Mouse (Mus musculus) midbrain, embryonic 14.5 days (tissue): ENCODE results near the gene Sirpb1a. TPM values are rescaled to one million over a fixed set of nuclear protein-coding genes. Genes with fewer than 3 reads are reported as not detected.

Source experiments
- ATAC-seq: fragments of 200-750 bp; cut with Nextera tagmentation; 2 replicates; pipeline ENCODE4 v1.8.0; 2017; ENCODE audit warnings: moderate number of reproducible peaks, moderate library complexity; ENCODE audit not compliant: low FRiP score, low TSS enrichment
- DNase-seq: peaks from one replicate; pipeline ENCODE4 v3.0.0-alpha.2; 2015
- H3K27ac ChIP-seq: fragments of 300-500 bp; sonication (generic); replicated peaks from 2 replicates; pipeline ENCODE4 v1.5.1; 2014; ENCODE audit warnings: mild to moderate bottlenecking, low read depth, low read length, moderate library complexity
- H3K27me3 ChIP-seq: fragments of 300-500 bp; sonication (generic); 2 replicates; pipeline ENCODE4 v1.6.1; 2014; ENCODE audit warnings: low read length, control low read depth, mixed read lengths; ENCODE audit not compliant: control insufficient read depth, insufficient read depth
- H3K36me3 ChIP-seq: fragments of 300-500 bp; sonication (generic); 2 replicates; pipeline ENCODE4 v1.6.1; 2014; ENCODE audit warnings: low read length, control low read depth; ENCODE audit not compliant: control insufficient read depth, insufficient read depth
- H3K4me1 ChIP-seq: fragments of 300-500 bp; sonication (generic); 2 replicates; pipeline ENCODE4 v1.6.1; 2014; ENCODE audit warnings: mild to moderate bottlenecking, antibody characterized with exemption, low read length, control low read depth; ENCODE audit not compliant: control insufficient read depth, insufficient read depth
- H3K4me2 ChIP-seq: fragments of 300-500 bp; sonication (generic); 2 replicates; pipeline ENCODE4 v1.6.1; 2014; ENCODE audit warnings: mild to moderate bottlenecking, low read length, moderate library complexity
- H3K4me3 ChIP-seq: fragments of 300-500 bp; sonication (generic); replicated peaks from 2 replicates; pipeline ENCODE4 v1.5.1; 2014; ENCODE audit warnings: low read depth, low read length
- H3K9ac ChIP-seq: fragments of 300-500 bp; sonication (generic); replicated peaks from 2 replicates; pipeline ENCODE4 v1.6.1; 2014; ENCODE audit warnings: mild to moderate bottlenecking, low read length, moderate library complexity
- H3K9me3 ChIP-seq: fragments of 300-500 bp; sonication (generic); 2 replicates; pipeline ENCODE4 v1.6.1; 2016; ENCODE audit warnings: low read length, control low read depth, mixed read lengths; ENCODE audit not compliant: control insufficient read depth
- WGBS: fragments of 180-500 bp; shearing (Covaris S2); extraction: QIAGEN DNeasy Blood & Tissue Kit; methylation state at CpG from one replicate; pipeline ENCODE4 v1.1.7; 2014; 5-methylcytosine and 5-hydroxymethylcytosine counted together
- polyA plus RNA-seq: library from polyadenylated mRNA; unstranded; fragments of >200 nt; fragmentation: Nextera tagmentation; extraction: Ambion mirVana; gene quantifications from 2 replicates; pipeline ENCODE4 v1.2.1, GENCODE M21; 2014

Gene Sirpb1a
- polyA plus RNA-seq, 1 experiment from 2014 or later = not detected

GRCm38 (mm10) chr3:15340287-15340686, 86.0 kb downstream of the Sirpb1a start:
- no peaks in the 10 kb centered on the region for H3K4me1 ChIP-seq
- WGBS = 79% methylated on average over 1 of the region's 1 CpGs
- ATAC-seq = no peak
- no peak overlapping the region for H3K27ac ChIP-seq
- no peaks in the 10 kb centered on the region for H3K36me3 ChIP-seq
- H3K9ac ChIP-seq = no peak overlapping the region
- H3K4me2 ChIP-seq = no peak overlapping the region
- no peak overlapping the region for H3K4me3 ChIP-seq
- no peaks in the 10 kb centered on the region for H3K27me3 ChIP-seq
- H3K9me3 ChIP-seq = no peaks in the 10 kb centered on the region
- DNase-seq = no peak

DNA sequence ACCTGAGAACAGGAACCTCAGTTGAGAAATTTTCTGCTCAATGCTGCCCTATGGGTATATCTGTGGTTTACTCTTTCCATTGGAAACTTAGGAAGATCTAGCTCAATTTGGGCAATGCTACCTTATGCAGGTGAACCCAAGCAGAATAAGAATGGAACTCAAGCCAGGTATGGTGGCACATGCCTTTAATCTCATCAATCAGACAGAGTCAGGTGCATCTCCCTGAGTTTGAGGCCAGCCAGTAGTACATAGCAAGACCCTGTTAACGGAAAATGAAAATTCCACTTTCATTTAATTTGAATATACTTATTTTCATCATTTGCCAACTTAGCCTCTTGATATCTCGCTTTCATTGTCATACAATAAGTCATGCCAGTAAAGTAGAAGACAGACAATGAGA, 92.1 kb downstream of the Sirpb1a start:
- ATAC-seq = 0 out of 2 replicates have a peak, but pooled peaks have one; percentile 10
- no peak overlapping the region for H3K9ac ChIP-seq
- H3K4me3 ChIP-seq = no peak overlapping the region
- no peaks in the 10 kb centered on the region for H3K4me1 ChIP-seq
- H3K27ac ChIP-seq = no peak overlapping the region
- H3K4me2 ChIP-seq = no peak overlapping the region
- 72% methylated on average over 2 of the region's 2 CpGs for WGBS
- no peaks in the 10 kb centered on the region for H3K27me3 ChIP-seq
- no peak for DNase-seq
- H3K36me3 ChIP-seq = no peaks in the 10 kb centered on the region
- H3K9me3 ChIP-seq = no peaks in the 10 kb centered on the region

- ATAC-seq = no peak
- Histone ChIP-seq H3K4me3 (no peak within 1 kb of the TSS), H3K27ac (no peak within 1 kb of the TSS), H3K9ac (no peak within 1 kb of the TSS), H3K36me3 (no peaks in the 10 kb centered on the region), H3K27me3 (no peaks in the 10 kb centered on the region), H3K4me1 (no peaks in the 10 kb centered on the region), H3K9me3 (no peaks in the 10 kb centered on the region), H3K4me2 (no peak within 1 kb of the TSS)
- 87% methylated on average over 3 of the region's 3 CpGs for WGBS
- no peak for DNase-seq
Measured at GRCm38 (mm10) chr3:15332063-15332462, 94.3 kb downstream of the Sirpb1a start, which contains the start of gene Gm9733. Gm9733 (minus strand) TSS chr3:15332302.

DNA sequence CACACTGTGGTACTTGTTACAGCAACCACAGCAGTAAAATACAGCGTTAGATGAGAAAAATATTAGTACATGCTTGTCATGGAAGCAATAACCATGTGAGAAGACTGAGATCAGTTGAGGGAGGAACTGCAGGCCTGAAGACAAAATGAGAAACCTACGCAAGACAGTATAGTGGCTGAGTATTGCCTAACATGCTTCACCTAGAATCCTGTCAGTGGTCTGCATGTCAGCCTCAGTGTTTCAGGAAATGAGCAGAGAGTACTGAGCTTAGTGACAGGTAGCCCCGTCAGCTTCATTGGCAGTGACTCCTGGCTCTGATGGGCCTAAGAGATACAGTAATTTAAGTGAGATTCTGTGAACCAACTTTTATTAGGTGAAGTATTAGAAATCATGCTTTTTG, 94.8 kb downstream of the Sirpb1a start:
- H3K4me3 ChIP-seq = no peak overlapping the region
- ATAC-seq = no peak
- H3K36me3 ChIP-seq = no peaks in the 10 kb centered on the region
- H3K9ac ChIP-seq = no peak overlapping the region
- no peak overlapping the region for H3K4me2 ChIP-seq
- H3K27ac ChIP-seq = no peak overlapping the region
- H3K9me3 ChIP-seq = no peaks in the 10 kb centered on the region
- no peaks in the 10 kb centered on the region for H3K4me1 ChIP-seq
- no peaks in the 10 kb centered on the region for H3K27me3 ChIP-seq
- WGBS = 71% methylated on average over 3 of the region's 3 CpGs
- no peak for DNase-seq

DNA sequence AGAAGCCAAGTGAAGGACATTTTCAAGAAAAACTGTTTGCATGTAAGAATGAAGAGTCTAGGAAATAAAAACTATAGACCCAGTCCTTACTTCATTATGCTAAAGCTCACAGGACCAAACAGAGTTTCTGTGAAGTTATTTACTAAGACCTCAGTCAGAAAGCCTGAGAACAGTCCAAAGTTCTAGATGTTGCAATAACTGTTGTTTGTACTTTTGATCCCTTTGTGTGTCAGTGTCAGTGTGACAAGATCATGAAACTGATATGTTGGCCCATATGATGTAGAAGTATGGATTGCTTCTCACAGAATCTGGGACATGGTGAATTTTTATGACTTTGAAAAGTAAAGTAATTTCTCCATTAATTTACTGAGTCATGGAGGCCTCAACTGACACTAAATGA, 96.8 kb downstream of the Sirpb1a start:
- H3K9me3 ChIP-seq = no peaks in the 10 kb centered on the region
- H3K27me3 ChIP-seq = no peaks in the 10 kb centered on the region
- no peak for DNase-seq
- ATAC-seq = no peak
- no peak overlapping the region for H3K9ac ChIP-seq
- H3K27ac ChIP-seq = no peak overlapping the region
- H3K4me2 ChIP-seq = no peak overlapping the region
- no peaks in the 10 kb centered on the region for H3K4me1 ChIP-seq
- no peaks in the 10 kb centered on the region for H3K36me3 ChIP-seq
- H3K4me3 ChIP-seq = no peak overlapping the region

Other genes starting within 250 kb of the Sirpb1a start
- not detected in 2 replicates for gene Gm9733, start 94.2 kb downstream of the Sirpb1a start, polyA plus RNA-seq
- gene Sirpb1b, start 148.5 kb upstream of the Sirpb1a start, polyA plus RNA-seq = not detected in 2 replicates